Mouse (Mus musculus) liver, embryonic 16.5 days (tissue): ENCODE measurements around the gene Gm20489. TPM values are rescaled to one million over a fixed set of nuclear protein-coding genes. Genes with fewer than 3 reads are reported as not detected.

Experiments
- ATAC-seq: fragments of 200-750 bp; cut with Nextera tagmentation; 2 replicates; pipeline ENCODE4 v1.8.0; 2017; ENCODE audit warnings: low read depth, mild to moderate bottlenecking, moderate number of reproducible peaks, moderate library complexity
- H3K27ac ChIP-seq: fragments of 300-500 bp; sonication (generic); 2 replicates; pipeline ENCODE4 v1.5.1; 2014; ENCODE audit warnings: mild to moderate bottlenecking, low read length
- H3K27me3 ChIP-seq: fragments of 300-500 bp; sonication (generic); 2 replicates; pipeline ENCODE4 v1.6.1; 2014; ENCODE audit warnings: low read depth, low read length, mixed read lengths; ENCODE audit not compliant: control insufficient read depth, insufficient read depth
- H3K36me3 ChIP-seq: fragments of 300-500 bp; sonication (generic); 2 replicates; pipeline ENCODE4 v1.6.1; 2014; ENCODE audit warnings: mild to moderate bottlenecking; ENCODE audit not compliant: control insufficient read depth, insufficient read depth
- H3K4me1 ChIP-seq: fragments of 300-500 bp; sonication (generic); 2 replicates; pipeline ENCODE4 v1.6.1; 2014; ENCODE audit warnings: low read depth, low read length, mixed read lengths; ENCODE audit not compliant: control insufficient read depth
- H3K4me2 ChIP-seq: fragments of 300-500 bp; sonication (generic); 2 replicates; pipeline ENCODE4 v1.6.1; 2014; ENCODE audit warnings: low read depth, low read length, mixed read lengths
- H3K4me3 ChIP-seq: fragments of 300-500 bp; sonication (generic); 2 replicates; pipeline ENCODE4 v1.5.1; 2014; ENCODE audit warnings: low read depth, mild to moderate bottlenecking, low read length
- H3K9ac ChIP-seq: fragments of 300-500 bp; sonication (generic); 2 replicates; pipeline ENCODE4 v1.6.1; 2014; ENCODE audit warnings: low read depth, low read length
- H3K9me3 ChIP-seq: fragments of 300-500 bp; sonication (generic); replicated peaks from 2 replicates; pipeline ENCODE4 v1.6.1; 2016; ENCODE audit warnings: low read length; ENCODE audit not compliant: control insufficient read depth
- WGBS: fragments of 180-500 bp; shearing (Covaris S2); extraction: QIAGEN DNeasy Blood & Tissue Kit; methylation state at CpG from one replicate; pipeline ENCODE4 v1.1.7; 2014; ENCODE audit not compliant: insufficient replicate concordance; 5-methylcytosine and 5-hydroxymethylcytosine counted together
- polyA plus RNA-seq: library from polyadenylated mRNA; unstranded; fragments of >200 nt; fragmentation: Nextera tagmentation; extraction: Ambion mirVana; gene quantifications from 2 replicates; pipeline ENCODE4 v1.2.1, GENCODE M21; 2015

Gm20489 gene
- polyA plus RNA-seq, 1 experiment from 2014 or later, result not detected

DNA sequence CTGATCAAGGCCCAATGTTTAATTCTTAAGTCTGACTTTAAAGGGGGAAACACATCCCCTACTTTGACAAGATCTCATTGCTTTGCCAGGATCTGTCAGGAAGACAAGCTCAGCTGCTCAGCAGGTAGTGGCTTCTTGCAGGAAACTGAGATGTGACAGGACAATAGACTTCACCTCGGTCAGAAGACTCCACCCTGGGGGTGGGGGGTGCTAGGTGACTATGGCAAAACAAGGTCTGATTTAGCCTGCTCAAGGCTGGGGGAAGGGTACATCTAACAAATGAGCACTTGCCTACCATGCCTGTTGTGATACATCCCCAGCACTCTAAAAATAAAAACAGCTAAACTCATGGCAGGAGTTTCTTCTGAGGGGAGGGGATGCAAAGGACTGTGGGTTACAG lies 23.8 kb downstream of the Gm20489 start:
- Histone ChIP-seq H3K9ac (no peak overlapping the region), H3K4me3 (no peak overlapping the region), H3K4me1 (no peaks in the 10 kb centered on the region), H3K36me3 (no peaks in the 10 kb centered on the region), H3K4me2 (no peak overlapping the region), H3K27ac (no peak overlapping the region), H3K27me3 (peaks cover 9% of the 10 kb centered on the region; the same call in 1 of the 2 replicates), H3K9me3 (no peaks in the 10 kb centered on the region)
- no peak for ATAC-seq
- 23% methylated on average over 1 of the region's 1 CpGs for WGBS

DNA sequence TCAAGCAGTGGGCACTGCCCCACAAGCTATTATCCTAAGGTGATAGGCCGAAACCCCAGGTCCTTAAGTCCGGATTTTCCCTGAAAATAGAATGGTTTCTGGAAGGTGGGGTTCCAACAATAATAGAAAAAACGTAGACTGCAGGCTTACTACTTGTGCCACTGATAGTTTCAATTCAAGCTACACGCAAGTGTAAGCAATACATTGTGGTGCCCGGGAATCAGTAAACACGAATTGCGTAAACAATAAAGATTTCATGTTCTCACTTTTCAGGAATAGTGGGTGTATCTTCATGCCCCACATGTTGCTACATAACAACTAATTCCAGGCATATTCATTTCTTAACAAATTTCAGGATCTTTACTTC lies 46.0 kb downstream of the Gm20489 start:
- Histone ChIP-seq H3K9me3 (no peaks in the 10 kb centered on the region), H3K4me2 (peak overlapping the region; percentile 53), H3K27me3 (no peaks in the 10 kb centered on the region; the same call in 1 of the 2 replicates), H3K4me3 (peak overlapping the region; percentile 68), H3K4me1 (no peaks in the 10 kb centered on the region), H3K9ac (peak overlapping the region; percentile 61; the same call in 1 of the 2 replicates), H3K36me3 (no peaks in the 10 kb centered on the region), H3K27ac (no peak overlapping the region)
- WGBS, result 37% methylated on average over 7 of the region's 7 CpGs
- no peak for ATAC-seq

DNA sequence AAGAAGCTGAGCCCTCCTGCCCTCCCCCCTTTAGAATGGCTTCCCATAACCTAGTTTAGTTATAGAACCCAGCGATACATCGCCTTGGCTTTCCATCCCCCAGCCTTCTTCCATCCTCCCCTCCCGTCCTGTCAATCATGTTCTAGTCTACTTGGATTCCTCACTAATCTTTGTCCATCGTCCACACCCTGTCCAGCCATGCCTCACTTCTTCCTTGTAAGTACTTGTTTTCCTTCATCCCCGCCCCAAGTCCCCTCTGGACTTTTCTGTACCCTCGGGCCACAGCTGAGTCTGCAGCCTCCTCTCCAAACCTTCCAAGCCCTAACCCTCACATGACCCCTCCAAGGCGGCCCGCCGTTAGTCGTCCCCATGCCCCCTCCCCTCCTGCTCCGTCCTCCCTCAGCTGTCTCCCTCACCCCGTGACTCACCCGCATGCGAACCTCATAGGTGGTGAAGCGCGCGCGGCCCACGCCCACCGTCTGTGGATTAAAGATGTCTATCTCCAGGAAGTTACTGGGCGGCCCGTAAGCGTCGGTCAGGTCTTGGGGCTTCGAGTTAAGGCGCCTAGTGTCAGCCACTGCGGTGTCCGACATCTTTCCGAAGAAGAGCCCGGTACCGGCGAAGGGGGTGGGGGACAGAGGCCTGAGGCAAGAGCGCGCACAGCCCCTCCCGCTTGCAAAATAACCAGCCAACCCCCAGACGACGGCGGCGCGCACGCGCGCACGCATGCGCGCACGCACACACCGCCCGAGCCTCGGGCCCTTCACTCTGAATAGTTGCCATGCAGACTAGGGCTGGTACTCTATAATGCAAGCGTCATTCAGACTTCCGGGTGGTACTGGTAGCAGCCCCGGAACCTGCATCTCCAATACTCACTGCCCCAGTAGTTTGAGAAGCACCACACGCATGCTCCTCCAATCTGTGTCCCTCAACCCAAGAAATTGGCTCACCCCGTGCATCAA lies 46.7 kb downstream of the Gm20489 start, which contains the start of gene Snx12:
Gene Snx12 (minus strand): TSS at position 730 of the 962 bp plus-strand sequence.
- peak within 1 kb of the TSS; percentile 68 for H3K4me3 ChIP-seq
- no peaks in the 10 kb centered on the region for H3K36me3 ChIP-seq
- H3K27me3 ChIP-seq, result no peaks in the 10 kb centered on the region; the same call in 1 of the 2 replicates
- H3K4me1 ChIP-seq, result no peaks in the 10 kb centered on the region
- peak within 1 kb of the TSS; percentile 53 for H3K4me2 ChIP-seq
- peak within 1 kb of the TSS; percentile 61 for H3K9ac ChIP-seq
- peak; percentile 93 for ATAC-seq
- no peaks in the 10 kb centered on the region for H3K9me3 ChIP-seq
- peak within 1 kb of the TSS; percentile 48; the same call in 1 of the 2 replicates for H3K27ac ChIP-seq
- 16% methylated on average over 55 of the region's 55 CpGs for WGBS

Other genes starting within 250 kb of the Gm20489 start
- gene Tex11, start 209.4 kb downstream of the Gm20489 start, polyA plus RNA-seq, result not detected in 2 replicates
- gene Slc7a3, start 183.0 kb downstream of the Gm20489 start, polyA plus RNA-seq, result 0.19 and 0.57 TPM in 2 replicates
- gene Snx12, start 46.5 kb downstream of the Gm20489 start, polyA plus RNA-seq, result 18.7 and 19.4 TPM in 2 replicates
- 1.2 and 1.7 TPM in 2 replicates for gene Foxo4, start 14.5 kb downstream of the Gm20489 start, polyA plus RNA-seq
- not detected in 2 replicates for gene Gm614, start 5.0 kb downstream of the Gm20489 start, polyA plus RNA-seq
- gene Il2rg, start 768 bp downstream of the Gm20489 start, polyA plus RNA-seq, result 7.3 and 8.2 TPM in 2 replicates
- gene Med12, start 5.0 kb upstream of the Gm20489 start, polyA plus RNA-seq, result 21.6 and 25.5 TPM in 2 replicates
- gene Nlgn3, start 30.1 kb upstream of the Gm20489 start, polyA plus RNA-seq, result 0.06 and 0.11 TPM in 2 replicates
- 147 and 174 TPM in 2 replicates for gene Gjb1, start 107.4 kb upstream of the Gm20489 start, polyA plus RNA-seq
- gene Zmym3, start 151.8 kb upstream of the Gm20489 start, polyA plus RNA-seq, result 6.1 and 6.5 TPM in 2 replicates
- 93.5 and 101 TPM in 2 replicates for gene Nono, start 160.3 kb upstream of the Gm20489 start, polyA plus RNA-seq
- 2.8 and 6.5 TPM in 2 replicates for gene Itgb1bp2, start 180.1 kb upstream of the Gm20489 start, polyA plus RNA-seq